Mouse (Mus musculus) gastrocnemius, postnatal 14 days (tissue): Measurements from ENCODE around the gene Cntd1. TPM values are rescaled to one million over a fixed set of nuclear protein-coding genes. Genes with fewer than 3 reads are reported as not detected.
"Not testable (repeated sequence)": the region's sequence is repeated elsewhere in the genome, so short reads cannot be mapped to it uniquely, and the experiment has no call there.

ENCODE experiments used
- DNase-seq: peaks from one replicate; pipeline ENCODE4 v3.0.0; 2021; ENCODE audit warnings: mixed read lengths
- intact Hi-C: fragments of 180-260 bp; cut with DNase I; formaldehyde crosslinking; loops from one replicate; pipeline ENCODE4 v1.15.1; 2025; ENCODE audit warnings: low total_unique reads
- total RNA-seq, 2 experiments: library from RNA; stranded (reverse); gene quantifications; 2 replicates each; pipeline ENCODE4 v1.2.3; 2021

Cntd1 gene
- total RNA-seq, 2 experiments from 2014 or later = 0.13 to 0.21 TPM

DNA sequence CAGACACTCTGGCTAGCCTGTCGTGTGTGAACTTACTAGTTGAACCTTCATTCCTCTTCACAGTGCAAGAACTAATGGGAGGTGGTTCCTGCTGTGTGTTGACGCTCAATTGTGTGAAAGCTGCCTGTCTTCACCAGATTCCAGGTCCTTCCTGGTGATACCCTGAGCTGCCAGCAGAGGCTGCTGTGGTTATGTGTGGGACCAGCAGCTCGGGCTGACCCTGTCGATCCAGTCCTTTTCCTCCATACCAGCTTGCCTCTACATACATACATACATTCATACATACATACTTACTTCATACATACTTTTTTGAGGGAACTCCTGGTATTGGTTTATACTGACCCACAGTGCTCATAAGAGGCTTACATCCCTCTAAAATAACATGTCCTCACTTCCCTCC is 44.8 kb downstream of the Cntd1 start:
- intact Hi-C loops = loop anchor here (2.0 kb wide), 1 partner anchor 71 kb away; no protein-coding TSS in a partner anchor
- peak; percentile 67 for DNase-seq

DNA sequence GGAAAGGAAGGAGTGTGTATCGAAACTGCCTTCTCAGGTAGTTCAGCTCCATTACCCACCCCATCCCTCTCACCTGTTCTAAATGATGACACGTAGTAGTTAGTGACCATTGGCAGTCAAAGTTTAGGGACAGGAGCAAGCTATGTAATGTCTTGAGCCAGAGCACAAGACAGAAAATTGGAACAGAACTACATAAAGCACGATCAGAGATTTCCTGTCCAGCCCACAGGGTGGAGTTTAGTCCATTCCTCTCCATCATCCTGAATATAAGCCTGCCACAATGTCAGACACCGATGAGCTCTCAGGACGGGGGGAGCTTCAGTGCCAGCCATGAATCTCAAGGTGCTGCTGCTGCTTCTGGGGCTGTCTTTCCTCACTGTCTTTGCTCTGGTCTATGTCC is 46.0 kb downstream of the Cntd1 start, which contains the start of gene Aoc2:
TSS of gene Aoc2 (plus strand) at position 301 of the 400 bp plus-strand sequence.
- intact Hi-C loops = no loop called here
- DNase-seq = no peak

DNA sequence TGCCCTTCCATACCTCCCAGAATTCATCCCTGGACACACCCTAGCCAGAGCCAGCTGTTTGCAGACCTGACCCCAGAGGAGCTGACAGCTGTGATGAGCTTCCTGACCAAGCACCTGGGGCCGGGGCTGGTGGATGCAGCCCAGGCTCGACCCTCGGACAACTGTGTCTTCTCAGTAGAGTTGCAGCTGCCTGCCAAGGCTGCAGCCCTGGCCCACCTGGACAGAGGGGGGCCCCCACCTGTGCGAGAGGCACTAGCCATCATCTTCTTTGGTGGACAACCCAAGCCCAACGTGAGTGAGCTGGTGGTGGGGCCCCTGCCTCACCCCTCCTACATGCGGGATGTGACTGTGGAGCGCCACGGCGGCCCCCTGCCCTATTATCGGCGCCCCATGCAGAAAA is 46.4 kb downstream of the Cntd1 start:
- DNase-seq, intact Hi-C loops: not testable (repeated sequence)

GRCm38 (mm10) chr11:101326147-101326546 is 47.3 kb downstream of the Cntd1 start:
- DNase-seq = no peak
- intact Hi-C loops = no loop called here

DNA sequence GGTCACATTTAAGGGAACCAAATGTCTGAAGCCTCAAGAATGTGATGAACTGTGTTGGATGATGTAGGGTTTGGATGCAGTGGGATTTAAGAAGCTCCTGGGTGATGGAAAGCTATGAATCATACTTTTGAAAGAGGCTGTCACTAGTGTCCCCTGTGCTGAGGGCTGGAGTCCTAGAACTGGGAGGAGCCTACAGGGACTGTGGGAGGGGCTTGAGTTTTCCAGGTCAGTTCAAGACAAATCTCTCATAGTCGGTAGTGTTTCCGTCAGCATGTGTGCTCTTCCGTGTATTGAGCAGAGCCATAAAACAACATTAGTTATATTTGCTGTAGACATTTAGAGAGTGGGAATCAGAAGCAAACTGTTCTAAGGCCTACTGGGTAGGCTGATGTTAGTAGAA is 48.5 kb downstream of the Cntd1 start:
- intact Hi-C loops = no loop called here
- no peak for DNase-seq

DNA sequence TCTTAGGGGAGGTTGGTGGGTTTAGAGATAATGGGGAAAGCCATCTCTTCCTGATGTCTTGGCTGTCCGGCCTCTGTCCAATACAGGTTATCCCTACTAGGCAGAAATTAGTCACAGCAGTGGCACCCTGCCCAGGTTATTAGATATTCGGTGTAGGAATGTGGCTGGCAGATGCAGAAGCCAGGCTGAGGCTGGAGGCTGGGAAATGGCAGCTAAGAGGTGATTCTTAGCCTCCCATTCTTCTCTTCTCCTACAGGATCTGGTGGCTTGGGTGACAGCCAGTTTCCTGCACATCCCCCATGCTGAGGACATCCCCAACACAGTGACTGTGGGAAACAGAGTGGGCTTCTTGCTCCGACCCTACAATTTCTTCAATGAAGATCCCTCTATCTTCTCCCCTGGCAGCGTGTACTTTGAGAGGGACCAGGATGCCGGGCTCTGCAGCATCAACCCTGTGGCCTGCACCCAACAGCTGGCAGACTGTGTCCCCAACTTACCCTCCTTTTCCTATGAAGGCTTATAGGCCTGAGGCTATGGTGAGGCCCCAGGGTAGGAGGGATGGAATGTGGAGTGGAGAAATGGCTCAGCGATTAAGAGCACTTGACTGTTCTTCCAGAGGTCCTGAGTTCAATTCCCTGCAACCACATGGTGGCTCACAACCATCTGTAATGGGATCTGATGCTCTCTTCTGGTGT is 50.3 kb downstream of the Cntd1 start:
- intact Hi-C loops = no loop called here
- DNase-seq = peak; percentile 72

GRCm38 (mm10) chr11:101330371-101330924 is 51.6 kb downstream of the Cntd1 start, which contains the start of gene Aoc3:
Aoc3 (plus strand) TSS chr11:101330605.
- intact Hi-C loops = no loop called here
- DNase-seq = peak; percentile 47

DNA sequence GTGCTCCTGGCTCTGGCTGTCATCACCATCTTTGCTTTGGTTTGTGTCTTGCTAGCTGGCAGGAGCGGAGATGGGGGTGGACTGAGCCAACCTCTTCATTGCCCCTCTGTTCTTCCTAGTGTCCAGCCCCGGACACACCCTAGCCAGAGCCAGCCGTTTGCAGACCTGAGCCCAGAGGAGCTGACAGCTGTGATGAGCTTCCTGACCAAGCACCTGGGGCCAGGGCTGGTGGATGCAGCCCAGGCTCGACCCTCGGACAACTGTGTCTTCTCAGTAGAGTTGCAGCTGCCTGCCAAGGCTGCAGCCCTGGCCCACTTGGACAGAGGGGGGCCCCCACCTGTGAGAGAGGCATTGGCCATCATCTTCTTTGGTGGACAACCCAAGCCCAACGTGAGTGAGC is 52.1 kb downstream of the Cntd1 start:
- DNase-seq, intact Hi-C loops: not testable (repeated sequence)

DNA sequence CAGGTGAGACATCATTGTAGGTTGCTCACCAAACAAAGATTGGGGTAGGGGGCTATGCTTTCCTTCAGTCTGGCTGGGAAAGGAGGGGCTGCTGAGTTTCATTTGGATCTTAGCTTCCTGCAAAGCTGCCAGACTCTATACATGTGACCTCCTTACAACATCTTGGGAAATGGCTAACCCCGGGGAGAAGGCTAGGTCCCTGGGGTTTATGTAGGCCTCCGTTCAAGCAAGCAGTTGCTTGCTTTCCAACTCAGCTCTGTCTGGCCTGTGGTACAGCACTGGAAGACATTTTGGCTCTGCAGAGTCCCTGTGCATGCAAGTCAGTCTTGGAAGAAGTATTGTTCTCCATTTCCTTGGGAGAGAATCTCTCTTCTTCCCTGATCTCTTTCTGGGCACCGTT is 53.7 kb downstream of the Cntd1 start:
- DNase-seq = no peak
- intact Hi-C loops = no loop called here

DNA sequence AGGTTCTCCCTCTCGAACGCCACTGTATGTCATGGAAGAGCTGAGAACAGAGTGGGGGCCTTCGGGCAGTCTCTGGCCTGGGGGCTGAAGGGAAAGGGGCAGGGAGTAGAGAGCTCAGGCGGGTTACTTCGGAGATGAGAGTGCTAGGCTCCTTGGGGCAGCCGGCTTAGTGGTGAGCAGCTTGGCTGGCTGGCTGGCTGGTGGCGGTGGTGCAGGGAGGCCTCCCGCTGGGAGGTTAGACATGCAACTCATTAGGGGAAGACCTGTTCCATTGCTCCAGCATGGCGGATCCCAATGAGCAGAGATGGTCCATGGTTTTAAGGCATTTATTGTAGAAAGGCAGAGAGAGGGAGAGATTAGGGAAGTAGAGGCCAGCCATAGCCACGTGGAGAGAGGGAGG is 55.2 kb downstream of the Cntd1 start:
- no peak for DNase-seq
- intact Hi-C loops = no loop called here

DNA sequence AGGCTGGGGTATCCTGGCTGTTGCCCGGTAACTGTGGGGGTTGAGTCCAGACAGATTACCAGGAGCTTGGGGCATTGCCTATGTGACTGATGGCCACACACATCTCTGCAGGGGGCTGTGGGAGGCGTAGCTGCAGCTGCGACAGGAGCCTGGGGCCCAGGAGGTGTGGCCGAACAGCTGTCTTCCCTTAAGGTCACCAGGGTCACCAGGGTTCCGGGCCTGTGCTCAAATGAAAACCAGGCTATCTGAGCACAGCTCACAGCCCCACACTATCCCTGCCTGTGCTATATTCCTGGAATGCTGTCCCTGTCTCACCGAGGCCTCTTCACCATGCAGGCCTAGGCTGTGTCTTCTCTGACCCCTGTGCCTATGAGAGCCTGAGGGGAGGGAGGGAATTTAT is 55.7 kb downstream of the Cntd1 start:
- intact Hi-C loops = no loop called here
- DNase-seq = no peak

- intact Hi-C loops = no loop called here
- no peak for DNase-seq
Measured at GRCm38 (mm10) chr11:101335685-101336084, 56.9 kb downstream of the Cntd1 start.

DNA sequence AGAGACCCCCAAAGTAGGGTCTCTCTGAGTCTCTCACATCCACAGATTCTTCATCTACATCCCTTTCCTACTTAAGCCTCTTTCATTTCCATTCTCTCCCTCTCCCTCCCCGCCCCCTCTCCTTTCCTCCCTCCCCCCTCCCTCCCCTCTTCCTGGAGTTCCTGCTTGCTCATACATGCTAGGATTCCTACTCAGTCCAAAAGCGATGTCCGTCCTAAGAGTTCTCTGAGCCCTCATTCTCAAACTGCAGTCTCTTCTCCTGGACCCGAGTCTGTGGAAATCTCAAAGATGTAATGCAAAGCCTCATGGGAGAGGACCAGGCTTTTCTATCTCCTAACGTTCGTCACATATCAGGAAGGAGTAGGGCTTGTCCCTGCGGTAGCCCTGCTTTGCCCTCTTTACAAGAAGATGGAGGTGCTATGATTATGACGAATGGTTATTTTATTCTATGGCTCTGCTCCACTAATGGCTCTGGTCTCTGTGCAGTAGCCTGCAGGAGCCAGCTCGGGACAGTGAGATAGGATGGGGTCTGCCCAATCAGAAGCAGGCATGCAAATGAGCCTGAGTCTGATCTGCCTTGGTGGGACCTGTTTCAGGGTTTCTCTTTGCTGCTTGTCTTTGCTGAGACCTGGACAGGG is 59.4 kb downstream of the Cntd1 start:
- DNase-seq = no peak
- intact Hi-C loops = no loop called here

Other genes starting within 250 kb of the Cntd1 start
- gene Naglu, start 209.0 kb upstream of the Cntd1 start, total RNA-seq = 1 to 10 TPM; 6.2 to 7.4 TPM
- under 1 TPM in 1 of 2 experiments, not detected in 1; 0.29 TPM for gene Hsd17b1, start 200.6 kb upstream of the Cntd1 start, total RNA-seq
- gene Coasy, start 196.4 kb upstream of the Cntd1 start, total RNA-seq = 1 to 10 TPM; 8.1 to 9.5 TPM
- 10 to 100 TPM; 10.8 to 12.4 TPM for gene Mlx, start 191.7 kb upstream of the Cntd1 start, total RNA-seq
- 1 to 10 TPM; 1.1 to 1.5 TPM for gene Psmc3ip, start 183.6 kb upstream of the Cntd1 start, total RNA-seq
- 10 to 100 TPM; 33.3 to 34.9 TPM for gene Retreg3, start 159.1 kb upstream of the Cntd1 start, total RNA-seq
- 10 to 100 TPM; 26.3 to 31.2 TPM for gene Tubg1, start 159.1 kb upstream of the Cntd1 start, total RNA-seq
- 1 to 10 TPM; 3.1 to 4.6 TPM for gene Tubg2, start 123.1 kb upstream of the Cntd1 start, total RNA-seq
- gene Cntnap1, start 108.5 kb upstream of the Cntd1 start, total RNA-seq = 1 to 10 TPM; 1.8 to 2.4 TPM
- gene Plekhh3, start 107.7 kb upstream of the Cntd1 start, total RNA-seq = 10 to 100 TPM; 22.0 to 26.9 TPM
- under 1 TPM in 1 of 2 experiments, not detected in 1; 0.12 TPM for gene Ccr10, start 103.6 kb upstream of the Cntd1 start, total RNA-seq
- 10 to 100 TPM; 13.5 to 18.1 TPM for gene Ezh1, start 52.5 kb upstream of the Cntd1 start, total RNA-seq
- gene Ramp2, start 33.0 kb upstream of the Cntd1 start, total RNA-seq = 10 to 100 TPM; 69.8 to 97.1 TPM
- 10 to 100 TPM; 38.1 to 39.0 TPM for gene Vps25, start 25.3 kb upstream of the Cntd1 start, total RNA-seq
- 1 to 10 TPM in 1 of 2 experiments, under 1 TPM in 1; 0.89 to 1.0 TPM for gene Wnk4, start 18.4 kb upstream of the Cntd1 start, total RNA-seq
- gene Coa3, start 102 bp downstream of the Cntd1 start, total RNA-seq = 10 to 100 TPM; 70.0 to 73.4 TPM
- 10 to 100 TPM; 70.7 to 72.9 TPM for gene Becn1, start 23.3 kb downstream of the Cntd1 start, total RNA-seq
- 10 to 100 TPM; 60.9 to 61.2 TPM for gene Psme3, start 37.2 kb downstream of the Cntd1 start, total RNA-seq
- gene Aoc2, start 46.1 kb downstream of the Cntd1 start, total RNA-seq = 1 to 10 TPM; 1.2 to 1.3 TPM
- 10 to 100 TPM; 20.7 to 21.7 TPM for gene Aoc3, start 51.6 kb downstream of the Cntd1 start, total RNA-seq
- gene G6pc, start 88.5 kb downstream of the Cntd1 start, total RNA-seq = not detected
- gene Aarsd1, start 138.6 kb downstream of the Cntd1 start, total RNA-seq = 10 to 100 TPM; 16.4 to 17.4 TPM
- 1 to 10 TPM; 3.2 to 4.1 TPM for gene Gm27029, start 145.8 kb downstream of the Cntd1 start, total RNA-seq
- gene Rundc1, start 146.1 kb downstream of the Cntd1 start, total RNA-seq = 1 to 10 TPM; 6.4 to 7.2 TPM
- gene Ptges3l, start 146.3 kb downstream of the Cntd1 start, total RNA-seq = 100 to 1,000 TPM; 101 to 102 TPM
- gene Rpl27, start 163.3 kb downstream of the Cntd1 start, total RNA-seq = 10 to 100 TPM; 50.3 to 61.5 TPM
- gene Ifi35, start 169.4 kb downstream of the Cntd1 start, total RNA-seq = 1 to 10 TPM; 7.0 to 7.2 TPM
- 1 to 10 TPM; 4.0 to 4.8 TPM for gene Rnd2, start 186.0 kb downstream of the Cntd1 start, total RNA-seq
- gene Vat1, start 187.2 kb downstream of the Cntd1 start, total RNA-seq = 10 to 100 TPM; 27.1 to 33.6 TPM